Mouse (Mus musculus) heart, embryonic 14.5 days (tissue): Measurements from ENCODE around the gene Scg5. TPM values are rescaled to one million over a fixed set of nuclear protein-coding genes. Genes with fewer than 3 reads are reported as not detected.

ENCODE experiments used
- ATAC-seq: fragments of 200-750 bp; cut with Nextera tagmentation; 2 replicates; pipeline ENCODE4 v1.8.0; 2017; ENCODE audit warnings: low read depth, moderate TSS enrichment; ENCODE audit not compliant: insufficient number of reproducible peaks, insufficient read depth, low FRiP score
- H3K27ac ChIP-seq, 2 experiments: fragments of 200-500 bp in 1 of 2; fragments of 300-500 bp in 1 of 2; sonication (generic) in 1 of 2; replicated peaks in 1 of 2; 2 replicates each; pipeline ENCODE4 v1.5.1; 2012 to 2014; ENCODE audit warnings: low read depth in 2 of 2, low read length in 2 of 2, control low read depth in 1 of 2, mild to moderate bottlenecking in 1 of 2, mixed read lengths in 1 of 2; ENCODE audit not compliant: control insufficient read depth in 1 of 2, insufficient read depth in 1 of 2
- H3K27me3 ChIP-seq: fragments of 300-500 bp; sonication (generic); 2 replicates; pipeline ENCODE4 v1.6.1; 2014; ENCODE audit warnings: mild to moderate bottlenecking, low read length, control low read depth; ENCODE audit not compliant: control insufficient read depth, insufficient read depth
- H3K36me3 ChIP-seq: fragments of 300-500 bp; sonication (generic); 2 replicates; pipeline ENCODE4 v1.6.1; 2014; ENCODE audit warnings: mild to moderate bottlenecking, control low read depth, low read length, mixed read lengths; ENCODE audit not compliant: control insufficient read depth, insufficient read depth
- H3K4me1 ChIP-seq, 2 experiments: fragments of 200-500 bp in 1 of 2; fragments of 300-500 bp in 1 of 2; sonication (generic) in 1 of 2; 2 replicates each; pipeline ENCODE4 v1.6.1; 2012 to 2014; ENCODE audit warnings: low read length in 2 of 2, control low read depth in 1 of 2, mixed read lengths in 1 of 2; ENCODE audit not compliant: control insufficient read depth in 2 of 2, insufficient read depth in 2 of 2
- H3K4me2 ChIP-seq: fragments of 300-500 bp; sonication (generic); 2 replicates; pipeline ENCODE4 v1.6.1; 2014; ENCODE audit warnings: mild to moderate bottlenecking, low read length
- H3K4me3 ChIP-seq, 2 experiments: fragments of 200-500 bp in 1 of 2; fragments of 300-500 bp in 1 of 2; sonication (generic) in 1 of 2; 2 replicates each; pipeline ENCODE4 v1.5.1; 2012 to 2014; ENCODE audit warnings: low read length in 2 of 2, mild to moderate bottlenecking in 2 of 2, control low read depth in 1 of 2, low read depth in 1 of 2, moderate library complexity in 1 of 2; ENCODE audit not compliant: control insufficient read depth in 1 of 2, insufficient read depth in 1 of 2
- H3K9ac ChIP-seq: fragments of 300-500 bp; sonication (generic); 2 replicates; pipeline ENCODE4 v1.6.1; 2014; ENCODE audit warnings: mild to moderate bottlenecking, low read length
- H3K9me3 ChIP-seq: fragments of 300-500 bp; sonication (generic); 2 replicates; pipeline ENCODE4 v1.6.1; 2016; ENCODE audit warnings: low read length, control low read depth; ENCODE audit not compliant: control insufficient read depth
- WGBS: fragments of 180-500 bp; shearing (Covaris S2); extraction: QIAGEN DNeasy Blood & Tissue Kit; methylation state at CpG from one replicate; pipeline ENCODE4 v1.1.7; 2014; 5-methylcytosine and 5-hydroxymethylcytosine counted together
- polyA plus RNA-seq: library from polyadenylated mRNA; unstranded; fragments of >200 nt; fragmentation: Nextera tagmentation; extraction: Ambion mirVana; gene quantifications from 2 replicates; pipeline ENCODE4 v1.2.1, GENCODE M21; 2014

The Scg5 gene
- polyA plus RNA-seq, result 0.82 and 0.99 TPM in 2 replicates

GRCm38 (mm10) chr2:113828943-113829882 lies at the start of gene Scg5:
Gene Scg5 (minus strand): TSS chr2:113829121.
- Histone ChIP-seq H3K27me3 (no peaks in the 10 kb centered on the region), H3K4me2 (peak within 1 kb of the TSS; percentile 68), H3K9me3 (no peaks in the 10 kb centered on the region), H3K4me3 (peak within 1 kb of the TSS; percentile 32 to 38), H3K4me1 (peaks cover 5 to 7% of the 10 kb centered on the region in 2 experiments; a peak in 2 of 4 replicates), H3K27ac (no peak within 1 kb of the TSS), H3K9ac (peak within 1 kb of the TSS; percentile 38; the same call in 1 of the 2 replicates), H3K36me3 (peaks cover 31% of the 10 kb centered on the region)
- WGBS, result 7% methylated on average over 23 of the region's 23 CpGs
- ATAC-seq, result no peak

GRCm38 (mm10) chr2:113870115-113870514 lies 41.2 kb upstream of the Scg5 start:
- Histone ChIP-seq H3K27ac (no peak overlapping the region), H3K9ac (no peak overlapping the region), H3K36me3 (no peaks in the 10 kb centered on the region), H3K27me3 (no peaks in the 10 kb centered on the region), H3K4me3 (no peak overlapping the region), H3K4me1 (no peaks in the 10 kb centered on the region), H3K9me3 (no peaks in the 10 kb centered on the region), H3K4me2 (no peak overlapping the region)
- WGBS, result 81% methylated on average over 1 of the region's 1 CpGs
- ATAC-seq, result no peak

- Histone ChIP-seq H3K4me3 (no peak overlapping the region), H3K36me3 (no peaks in the 10 kb centered on the region), H3K4me1 (no peaks in the 10 kb centered on the region), H3K27ac (no peak overlapping the region), H3K9me3 (no peaks in the 10 kb centered on the region), H3K4me2 (no peak overlapping the region), H3K9ac (no peak overlapping the region), H3K27me3 (no peaks in the 10 kb centered on the region)
- no peak for ATAC-seq
- 85% methylated on average over 4 of the region's 4 CpGs for WGBS
Observed at GRCm38 (mm10) chr2:113868404-113868803, 39.5 kb upstream of the Scg5 start.

GRCm38 (mm10) chr2:113866155-113866554 lies 37.2 kb upstream of the Scg5 start:
- Histone ChIP-seq H3K4me1 (no peaks in the 10 kb centered on the region), H3K9me3 (no peaks in the 10 kb centered on the region), H3K27me3 (no peaks in the 10 kb centered on the region), H3K27ac (no peak overlapping the region), H3K4me3 (no peak overlapping the region), H3K36me3 (no peaks in the 10 kb centered on the region), H3K9ac (no peak overlapping the region), H3K4me2 (no peak overlapping the region)
- ATAC-seq, result no peak
- WGBS, result 21% methylated on average over 2 of the region's 2 CpGs

GRCm38 (mm10) chr2:113849141-113849540 lies 20.2 kb upstream of the Scg5 start:
- H3K27me3 ChIP-seq, result no peaks in the 10 kb centered on the region
- H3K9me3 ChIP-seq, result no peaks in the 10 kb centered on the region
- peak overlapping the region; percentile 88 to 91; a peak in 3 of 4 replicates for H3K27ac ChIP-seq
- peak overlapping the region; percentile 80 for H3K9ac ChIP-seq
- H3K4me3 ChIP-seq, result peak overlapping the region; percentile 78 to 86; a peak in 3 of 4 replicates
- WGBS, result 3% methylated on average over 3 of the region's 3 CpGs
- H3K36me3 ChIP-seq, result peaks cover 15% of the 10 kb centered on the region
- ATAC-seq, result no peak
- H3K4me2 ChIP-seq, result peak overlapping the region; percentile 73
- H3K4me1 ChIP-seq, result peaks cover 3 to 24% of the 10 kb centered on the region in 2 experiments; a peak in 3 of 4 replicates

- WGBS, result under 1% methylated on average over 48 of the region's 48 CpGs
- Histone ChIP-seq H3K9me3 (no peaks in the 10 kb centered on the region), H3K27me3 (no peaks in the 10 kb centered on the region), H3K4me3 (peak within 1 kb of the TSS; percentile 78 to 86), H3K4me1 (peaks cover 3 to 24% of the 10 kb centered on the region in 2 experiments; a peak in 3 of 4 replicates), H3K27ac (peak within 1 kb of the TSS; percentile 88 to 91), H3K9ac (peak within 1 kb of the TSS; percentile 80), H3K36me3 (peaks cover 21% of the 10 kb centered on the region), H3K4me2 (peak within 1 kb of the TSS; percentile 73)
- ATAC-seq, result peak; percentile 93
Observed at GRCm38 (mm10) chr2:113848245-113849121, 19.6 kb upstream of the Scg5 start, which contains the start of gene Arhgap11a. Gene Arhgap11a (minus strand): TSS chr2:113848661.

GRCm38 (mm10) chr2:113847678-113848244 lies 18.8 kb upstream of the Scg5 start:
- no peak for ATAC-seq
- Histone ChIP-seq H3K36me3 (peaks cover 26% of the 10 kb centered on the region), H3K27ac (peak overlapping the region; percentile 75 to 88), H3K4me1 (peaks cover 3 to 24% of the 10 kb centered on the region in 2 experiments; a peak in 3 of 4 replicates), H3K9me3 (no peaks in the 10 kb centered on the region), H3K27me3 (no peaks in the 10 kb centered on the region), H3K4me3 (peak overlapping the region; percentile 78 to 86), H3K4me2 (peak overlapping the region; percentile 73), H3K9ac (peak overlapping the region; percentile 80)
- WGBS, result under 1% methylated on average over 24 of the region's 24 CpGs
